Mouse (Mus musculus): ENCODE data around the gene Adap1. TPM values are rescaled to one million over a fixed set of nuclear protein-coding genes. Genes with fewer than 3 reads are reported as not detected.
A peak's percentile ranks its signal among the peaks of the same experiment; 100 is the strongest.
"Not testable (repeated sequence)": the region's sequence is repeated elsewhere in the genome, so short reads cannot be mapped to it uniquely, and the experiment has no call there.

The Adap1 gene
- polyA plus RNA-seq, 1 experiment from 2014 or later = 6.2 TPM

DNA sequence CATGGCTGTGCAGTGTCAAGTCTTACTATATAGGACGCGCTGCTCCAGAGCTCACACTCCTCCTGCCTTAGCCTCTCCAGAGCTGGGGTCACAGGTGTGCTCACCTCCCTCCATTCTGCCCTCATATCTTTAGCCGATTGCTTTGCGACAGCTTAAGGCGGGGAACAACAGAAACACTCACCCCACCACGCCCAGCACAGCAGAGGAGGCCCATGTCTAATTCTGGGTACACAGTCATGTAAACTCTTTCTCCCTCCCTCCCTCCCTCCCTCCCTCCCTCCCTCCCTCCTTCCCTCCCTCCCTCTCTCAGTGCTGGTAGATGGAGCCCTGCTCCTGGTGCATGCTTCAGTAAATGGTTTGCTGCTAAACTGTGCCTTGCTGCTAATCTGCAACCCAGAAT is 24.3 kb upstream of the Adap1 start:
- H3K9ac ChIP-seq = no peak overlapping the region
- WGBS = 65% methylated on average over 6 of the region's 6 CpGs
- peaks cover 15% of the 10 kb centered on the region; the same call in 1 of the 2 replicates for H3K4me1 ChIP-seq
- no peak overlapping the region for H3K4me3 ChIP-seq
- no peaks in the 10 kb centered on the region for H3K9me3 ChIP-seq
- ATAC-seq (ENCODE audit: borderline replicate concordance, extremely low read depth, low FRiP score, low TSS enrichment) = no peak
- no peak overlapping the region for H3K4me2 ChIP-seq
- H3K27ac ChIP-seq = no peak overlapping the region
- H3K36me3 ChIP-seq = no peaks in the 10 kb centered on the region
- H3K27me3 ChIP-seq = peaks cover 6% of the 10 kb centered on the region; the same call in 1 of the 2 replicates

- WGBS = 45% methylated on average over 1 of the region's 1 CpGs
- no peak overlapping the region for H3K4me3 ChIP-seq
- H3K4me1 ChIP-seq = peaks cover 20% of the 10 kb centered on the region
- no peak for ATAC-seq (ENCODE audit: borderline replicate concordance, extremely low read depth, low FRiP score, low TSS enrichment)
- H3K4me2 ChIP-seq = no peak overlapping the region
- no peaks in the 10 kb centered on the region for H3K9me3 ChIP-seq
- peak overlapping the region; percentile 64 for H3K27ac ChIP-seq
- peaks cover 6% of the 10 kb centered on the region; the same call in 1 of the 2 replicates for H3K27me3 ChIP-seq
- H3K9ac ChIP-seq = no peak overlapping the region
- H3K36me3 ChIP-seq = peaks cover 7% of the 10 kb centered on the region
Measured at GRCm38 (mm10) chr5:139347225-139347624, 21.8 kb upstream of the Adap1 start.

DNA sequence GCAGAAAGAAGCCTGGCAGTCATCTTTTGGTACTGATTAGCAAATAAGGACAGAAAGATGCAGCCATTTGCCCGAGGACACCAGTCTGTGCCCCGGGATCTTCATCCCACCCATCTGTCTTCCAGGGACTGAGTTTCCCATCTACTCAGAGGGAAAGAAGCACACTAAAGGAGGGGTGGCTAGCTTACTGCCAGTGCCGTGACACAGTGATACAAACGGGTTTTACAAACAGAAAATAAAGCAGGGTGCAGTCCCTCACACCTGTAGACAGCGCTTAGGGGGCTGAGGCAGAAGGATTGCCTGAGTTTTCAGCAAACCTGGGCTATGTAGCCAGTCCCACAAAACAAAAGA is 19.9 kb upstream of the Adap1 start:
- peak overlapping the region; percentile 77 for H3K4me3 ChIP-seq
- peaks cover 20% of the 10 kb centered on the region for H3K36me3 ChIP-seq
- H3K9me3 ChIP-seq = no peaks in the 10 kb centered on the region
- peak overlapping the region; percentile 34; the same call in 1 of the 2 replicates for H3K9ac ChIP-seq
- ATAC-seq (ENCODE audit: borderline replicate concordance, extremely low read depth, low FRiP score, low TSS enrichment) = peak; percentile 4; the same call in 1 of the 2 replicates
- H3K27ac ChIP-seq = peak overlapping the region; percentile 60
- WGBS = 10% methylated on average over 5 of the region's 5 CpGs
- H3K4me1 ChIP-seq = peaks cover 15% of the 10 kb centered on the region
- H3K27me3 ChIP-seq = no peaks in the 10 kb centered on the region
- H3K4me2 ChIP-seq = peak overlapping the region; percentile 89

DNA sequence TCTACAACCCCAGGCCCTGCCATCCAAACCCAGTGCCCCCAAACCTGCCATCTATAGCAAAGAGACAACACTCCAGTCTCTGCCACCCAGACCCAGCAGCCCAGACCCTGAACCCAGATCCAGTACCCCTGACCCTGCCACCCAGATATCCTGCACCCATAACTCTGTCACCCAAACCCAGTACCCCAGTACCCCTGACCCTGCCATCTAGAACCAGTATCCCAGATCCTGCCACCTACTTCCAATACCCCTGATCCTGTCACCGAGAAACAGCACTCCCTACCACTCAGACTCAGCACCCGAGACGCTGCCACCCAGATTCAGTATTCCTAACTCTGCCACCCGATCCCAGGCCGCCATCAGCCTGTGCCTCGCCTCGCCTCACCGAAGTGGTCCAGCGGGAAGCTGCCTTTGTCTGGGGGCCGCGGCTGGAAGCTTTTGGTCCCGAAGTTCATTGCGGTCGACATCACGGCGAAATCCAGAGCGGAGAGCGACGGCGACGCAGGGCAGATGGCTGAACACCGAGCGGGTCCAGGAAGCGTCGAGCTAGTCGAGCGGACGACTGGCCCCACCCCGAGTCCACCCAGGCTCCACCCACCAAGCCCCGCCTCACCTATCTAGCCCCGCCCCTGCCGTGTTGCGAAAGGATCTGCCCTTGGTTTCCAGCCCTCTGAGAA is 19.4 kb upstream of the Adap1 start:
- no peaks in the 10 kb centered on the region for H3K27me3 ChIP-seq
- H3K4me3 ChIP-seq = peak overlapping the region; percentile 77
- peak; percentile 90 for ATAC-seq (ENCODE audit: borderline replicate concordance, extremely low read depth, low FRiP score, low TSS enrichment)
- H3K36me3 ChIP-seq = peaks cover 26% of the 10 kb centered on the region
- H3K9me3 ChIP-seq = no peaks in the 10 kb centered on the region
- under 1% methylated on average over 33 of the region's 33 CpGs for WGBS
- peak overlapping the region; percentile 87 for H3K9ac ChIP-seq
- peak overlapping the region; percentile 60 for H3K27ac ChIP-seq
- peak overlapping the region; percentile 89 for H3K4me2 ChIP-seq
- peaks cover 15% of the 10 kb centered on the region for H3K4me1 ChIP-seq

- peak overlapping the region; percentile 87 for H3K9ac ChIP-seq
- no peaks in the 10 kb centered on the region for H3K27me3 ChIP-seq
- peak overlapping the region; percentile 89 for H3K4me2 ChIP-seq
- peaks cover 15% of the 10 kb centered on the region for H3K4me1 ChIP-seq
- H3K36me3 ChIP-seq = peaks cover 32% of the 10 kb centered on the region
- peak; percentile 64 for ATAC-seq (ENCODE audit: borderline replicate concordance, extremely low read depth, low FRiP score, low TSS enrichment)
- no peaks in the 10 kb centered on the region for H3K9me3 ChIP-seq
- H3K27ac ChIP-seq = peak overlapping the region; percentile 41
- H3K4me3 ChIP-seq = peak overlapping the region; percentile 77
- WGBS = 4% methylated on average over 12 of the region's 12 CpGs
Measured at GRCm38 (mm10) chr5:139344021-139344686, 18.7 kb upstream of the Adap1 start.

DNA sequence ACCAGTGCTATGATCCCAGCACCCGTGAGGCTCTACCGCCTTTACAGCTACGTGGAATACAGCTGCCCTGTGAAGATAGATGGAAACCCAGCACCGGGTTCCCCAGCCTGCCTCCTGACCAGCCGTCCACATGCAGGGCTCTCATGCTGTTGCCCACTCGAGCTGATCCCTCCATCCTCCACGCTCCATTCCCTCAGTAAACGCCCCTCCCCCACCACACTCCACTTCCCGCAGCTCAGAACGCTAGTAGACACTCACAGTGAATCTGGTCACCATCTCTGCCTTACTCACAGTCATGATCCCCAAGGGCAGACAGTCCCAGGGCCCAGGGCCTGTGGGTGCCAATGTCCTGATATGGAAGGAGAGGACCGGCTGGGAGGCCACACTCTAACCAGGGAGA is 13.5 kb upstream of the Adap1 start:
- peaks cover 56% of the 10 kb centered on the region for H3K36me3 ChIP-seq
- no peak overlapping the region for H3K27ac ChIP-seq
- no peak overlapping the region for H3K4me2 ChIP-seq
- no peak for ATAC-seq (ENCODE audit: borderline replicate concordance, extremely low read depth, low FRiP score, low TSS enrichment)
- no peaks in the 10 kb centered on the region for H3K27me3 ChIP-seq
- peaks cover 8% of the 10 kb centered on the region for H3K4me1 ChIP-seq
- H3K4me3 ChIP-seq = no peak overlapping the region
- no peak overlapping the region for H3K9ac ChIP-seq
- no peaks in the 10 kb centered on the region for H3K9me3 ChIP-seq
- 70% methylated on average over 11 of the region's 11 CpGs for WGBS

GRCm38 (mm10) chr5:139338403-139338802 is 13.0 kb upstream of the Adap1 start:
- H3K36me3 ChIP-seq = peaks cover 56% of the 10 kb centered on the region
- no peaks in the 10 kb centered on the region for H3K9me3 ChIP-seq
- H3K9ac ChIP-seq = no peak overlapping the region
- H3K4me2 ChIP-seq = no peak overlapping the region
- ATAC-seq (ENCODE audit: borderline replicate concordance, extremely low read depth, low FRiP score, low TSS enrichment) = no peak; the same call in 1 of the 2 replicates
- 74% methylated on average over 3 of the region's 3 CpGs for WGBS
- H3K4me1 ChIP-seq = peaks cover 3% of the 10 kb centered on the region
- no peak overlapping the region for H3K27ac ChIP-seq
- H3K27me3 ChIP-seq = no peaks in the 10 kb centered on the region
- H3K4me3 ChIP-seq = no peak overlapping the region

- ATAC-seq (ENCODE audit: borderline replicate concordance, extremely low read depth, low FRiP score, low TSS enrichment) = no peak
- no peaks in the 10 kb centered on the region for H3K4me1 ChIP-seq
- peaks cover 56% of the 10 kb centered on the region for H3K36me3 ChIP-seq
- no peak overlapping the region for H3K27ac ChIP-seq
- H3K9ac ChIP-seq = no peak overlapping the region
- 73% methylated on average over 13 of the region's 13 CpGs for WGBS
- no peaks in the 10 kb centered on the region for H3K27me3 ChIP-seq
- no peaks in the 10 kb centered on the region for H3K9me3 ChIP-seq
- no peak overlapping the region for H3K4me2 ChIP-seq
- no peak overlapping the region for H3K4me3 ChIP-seq
Measured at GRCm38 (mm10) chr5:139337826-139338370, 12.5 kb upstream of the Adap1 start.

GRCm38 (mm10) chr5:139335634-139336033 is 10.2 kb upstream of the Adap1 start:
- no peak overlapping the region for H3K4me2 ChIP-seq
- no peaks in the 10 kb centered on the region for H3K9me3 ChIP-seq
- peaks cover 38% of the 10 kb centered on the region for H3K36me3 ChIP-seq
- H3K4me3 ChIP-seq = no peak overlapping the region
- H3K4me1 ChIP-seq = no peaks in the 10 kb centered on the region
- no peak for ATAC-seq (ENCODE audit: borderline replicate concordance, extremely low read depth, low FRiP score, low TSS enrichment)
- H3K9ac ChIP-seq = no peak overlapping the region
- H3K27me3 ChIP-seq = no peaks in the 10 kb centered on the region
- H3K27ac ChIP-seq = no peak overlapping the region
- WGBS = 91% methylated on average over 4 of the region's 4 CpGs

DNA sequence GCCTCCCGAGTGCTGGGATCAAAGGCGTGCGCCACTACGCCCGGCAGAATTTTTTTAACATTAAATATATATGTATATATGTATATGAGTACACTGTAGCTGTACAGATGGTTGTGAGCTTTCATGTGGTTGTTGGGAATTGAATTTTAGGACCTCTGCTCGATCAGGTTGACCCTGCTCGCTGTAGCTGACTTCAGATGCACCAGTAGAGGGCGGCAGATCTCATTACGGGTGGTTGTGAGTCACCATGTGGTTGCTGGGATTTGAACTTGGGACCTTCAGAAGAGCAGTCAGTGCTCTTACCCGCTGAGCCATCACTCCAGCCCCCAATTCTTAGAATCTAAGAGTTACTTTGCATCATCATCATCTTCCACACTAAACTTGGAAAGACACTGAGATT is 9.0 kb upstream of the Adap1 start:
- not testable (repeated sequence) for H3K4me2 ChIP-seq; H3K9me3 ChIP-seq; ATAC-seq (ENCODE audit: borderline replicate concordance, extremely low read depth, low FRiP score, low TSS enrichment); H3K27me3 ChIP-seq; H3K9ac ChIP-seq; H3K4me1 ChIP-seq; H3K27ac ChIP-seq; H3K4me3 ChIP-seq
- WGBS = 80% methylated on average over 10 of the region's 10 CpGs
- peaks cover 26% of the 10 kb centered on the region for H3K36me3 ChIP-seq

DNA sequence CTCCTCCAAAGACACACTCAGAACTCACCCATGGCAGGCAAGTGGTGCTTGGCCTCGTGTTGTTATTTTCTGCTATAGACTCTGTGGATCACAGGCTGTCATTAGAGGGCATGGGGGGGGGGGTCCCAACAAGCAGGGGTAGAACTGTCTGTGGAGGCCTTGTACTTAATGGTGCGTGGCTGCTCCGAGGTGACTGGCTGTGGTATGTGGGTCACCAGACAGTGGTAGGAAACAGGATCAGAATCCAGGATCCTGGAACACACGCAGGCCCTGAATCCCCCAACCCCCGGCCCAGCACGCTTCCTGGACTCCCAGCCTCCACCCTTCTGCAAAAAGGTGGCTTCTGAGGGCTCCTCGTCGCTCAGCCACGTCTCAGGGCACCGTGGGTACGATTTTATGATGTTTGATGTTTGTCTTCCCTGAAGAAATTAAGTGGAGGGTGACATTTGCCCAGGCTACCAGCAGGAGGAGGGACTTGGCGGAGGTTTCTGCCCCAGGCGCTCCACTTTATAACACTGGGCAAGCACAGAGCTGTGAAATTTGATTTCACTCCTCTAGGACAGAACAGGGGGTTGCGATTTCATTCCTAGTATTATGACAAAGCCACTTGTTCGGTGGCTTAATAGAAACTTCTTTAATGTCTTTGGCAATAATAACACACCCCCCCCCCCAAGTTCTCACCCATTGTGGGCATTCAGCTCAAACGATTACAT is 8.0 kb upstream of the Adap1 start:
- Histone ChIP-seq H3K9ac (no peak overlapping the region), H3K4me3 (no peak overlapping the region), H3K27ac (no peak overlapping the region), H3K27me3 (no peaks in the 10 kb centered on the region), H3K4me2 (no peak overlapping the region), H3K9me3 (no peaks in the 10 kb centered on the region), H3K4me1 (no peaks in the 10 kb centered on the region), H3K36me3 (peaks cover 20% of the 10 kb centered on the region)
- WGBS = 74% methylated on average over 16 of the region's 16 CpGs
- no peak for ATAC-seq (ENCODE audit: borderline replicate concordance, extremely low read depth, low FRiP score, low TSS enrichment)

All from lung, embryonic 15.5 days (tissue).